Mouse (Mus musculus): ENCODE measurements around the gene Gm11733. TPM values are rescaled to one million over a fixed set of nuclear protein-coding genes. Genes with fewer than 3 reads are reported as not detected.

Gm11733 gene
- polyA plus RNA-seq, 1 experiment from 2014 or later = 0.13 TPM

- Histone ChIP-seq H3K4me3 (ENCODE audit: low read depth, low read length) (no peak overlapping the region), H3K27ac (ENCODE audit: low read depth, low read length) (no peak overlapping the region), H3K36me3 (ENCODE audit: control insufficient read depth, insufficient read depth, low read length) (no peaks in the 10 kb centered on the region), H3K27me3 (ENCODE audit: control insufficient read depth, insufficient read depth, low read length) (0 out of 2 replicates have a peak, but pooled peaks cover 3% of the 10 kb centered on the region), H3K9ac (ENCODE audit: low read depth, low read length) (no peak overlapping the region), H3K4me1 (ENCODE audit: control insufficient read depth, insufficient read depth, low read length) (no peaks in the 10 kb centered on the region), H3K4me2 (no peak overlapping the region), H3K9me3 (replicated peaks; ENCODE audit: control insufficient read depth, low read length) (no peaks in the 10 kb centered on the region)
- 80% methylated on average over 10 of the region's 10 CpGs for WGBS (ENCODE audit: insufficient replicate concordance)
- no peak for ATAC-seq (replicated peaks; ENCODE audit: insufficient number of reproducible peaks, low FRiP score, low TSS enrichment)
These were observed 31.7 kb downstream of the Gm11733 start for GRCm38 (mm10) chr11:117515718-117516421.

- Histone ChIP-seq H3K27ac (ENCODE audit: low read depth, low read length) (no peak overlapping the region), H3K4me2 (no peak overlapping the region), H3K4me3 (ENCODE audit: low read depth, low read length) (no peak overlapping the region), H3K27me3 (ENCODE audit: control insufficient read depth, insufficient read depth, low read length) (0 out of 2 replicates have a peak, but pooled peaks cover 3% of the 10 kb centered on the region), H3K9ac (ENCODE audit: low read depth, low read length) (no peak overlapping the region), H3K9me3 (replicated peaks; ENCODE audit: control insufficient read depth, low read length) (no peaks in the 10 kb centered on the region), H3K36me3 (ENCODE audit: control insufficient read depth, insufficient read depth, low read length) (no peaks in the 10 kb centered on the region), H3K4me1 (ENCODE audit: control insufficient read depth, insufficient read depth, low read length) (no peaks in the 10 kb centered on the region)
- WGBS (ENCODE audit: insufficient replicate concordance) = 74% methylated on average over 3 of the region's 3 CpGs
- no peak for ATAC-seq (replicated peaks; ENCODE audit: insufficient number of reproducible peaks, low FRiP score, low TSS enrichment)
These were observed 32.2 kb downstream of the Gm11733 start for GRCm38 (mm10) chr11:117516422-117516796.

GRCm38 (mm10) chr11:117521906-117522780, 38.0 kb downstream of the Gm11733 start:
- H3K4me3 ChIP-seq (ENCODE audit: low read depth, low read length) = no peak overlapping the region
- no peak overlapping the region for H3K4me2 ChIP-seq
- 60% methylated on average over 13 of the region's 13 CpGs for WGBS (ENCODE audit: insufficient replicate concordance)
- no peak for ATAC-seq (replicated peaks; ENCODE audit: insufficient number of reproducible peaks, low FRiP score, low TSS enrichment)
- peaks cover 3% of the 10 kb centered on the region; the same call in 1 of the 2 replicates for H3K4me1 ChIP-seq (ENCODE audit: control insufficient read depth, insufficient read depth, low read length)
- no peaks in the 10 kb centered on the region for H3K36me3 ChIP-seq (ENCODE audit: control insufficient read depth, insufficient read depth, low read length)
- 0 out of 2 replicates have a peak, but pooled peaks cover 6% of the 10 kb centered on the region for H3K27me3 ChIP-seq (ENCODE audit: control insufficient read depth, insufficient read depth, low read length)
- H3K9ac ChIP-seq (ENCODE audit: low read depth, low read length) = no peak overlapping the region
- H3K9me3 ChIP-seq (replicated peaks; ENCODE audit: control insufficient read depth, low read length) = no peaks in the 10 kb centered on the region
- no peak overlapping the region for H3K27ac ChIP-seq (ENCODE audit: low read depth, low read length)

GRCm38 (mm10) chr11:117522879-117523519, 38.8 kb downstream of the Gm11733 start:
- H3K27ac ChIP-seq (ENCODE audit: low read depth, low read length) = no peak overlapping the region
- no peak overlapping the region for H3K9ac ChIP-seq (ENCODE audit: low read depth, low read length)
- H3K4me1 ChIP-seq (ENCODE audit: control insufficient read depth, insufficient read depth, low read length) = peaks cover 3% of the 10 kb centered on the region; the same call in 1 of the 2 replicates
- WGBS (ENCODE audit: insufficient replicate concordance) = 57% methylated on average over 16 of the region's 16 CpGs
- H3K36me3 ChIP-seq (ENCODE audit: control insufficient read depth, insufficient read depth, low read length) = no peaks in the 10 kb centered on the region
- no peak overlapping the region for H3K4me2 ChIP-seq
- no peak for ATAC-seq (replicated peaks; ENCODE audit: insufficient number of reproducible peaks, low FRiP score, low TSS enrichment)
- H3K4me3 ChIP-seq (ENCODE audit: low read depth, low read length) = no peak overlapping the region
- no peaks in the 10 kb centered on the region for H3K9me3 ChIP-seq (replicated peaks; ENCODE audit: control insufficient read depth, low read length)
- 0 out of 2 replicates have a peak, but pooled peaks cover 6% of the 10 kb centered on the region for H3K27me3 ChIP-seq (ENCODE audit: control insufficient read depth, insufficient read depth, low read length)

- no peak for ATAC-seq (replicated peaks; ENCODE audit: insufficient number of reproducible peaks, low FRiP score, low TSS enrichment)
- H3K27me3 ChIP-seq (ENCODE audit: control insufficient read depth, insufficient read depth, low read length) = 0 out of 2 replicates have a peak, but pooled peaks cover 4% of the 10 kb centered on the region
- WGBS (ENCODE audit: insufficient replicate concordance) = 22% methylated on average over 18 of the region's 18 CpGs
These were observed 41.6 kb downstream of the Gm11733 start for GRCm38 (mm10) chr11:117525606-117526349.

GRCm38 (mm10) chr11:117532374-117532773, 48.2 kb downstream of the Gm11733 start:
- WGBS (ENCODE audit: insufficient replicate concordance) = 64% methylated on average over 10 of the region's 10 CpGs
- H3K4me1 ChIP-seq (ENCODE audit: control insufficient read depth, insufficient read depth, low read length) = no peaks in the 10 kb centered on the region
- H3K9me3 ChIP-seq (replicated peaks; ENCODE audit: control insufficient read depth, low read length) = no peaks in the 10 kb centered on the region
- ATAC-seq (replicated peaks; ENCODE audit: insufficient number of reproducible peaks, low FRiP score, low TSS enrichment) = no peak
- H3K4me3 ChIP-seq (ENCODE audit: low read depth, low read length) = no peak overlapping the region
- H3K4me2 ChIP-seq = no peak overlapping the region
- H3K27ac ChIP-seq (ENCODE audit: low read depth, low read length) = no peak overlapping the region
- no peak overlapping the region for H3K9ac ChIP-seq (ENCODE audit: low read depth, low read length)
- no peaks in the 10 kb centered on the region for H3K36me3 ChIP-seq (ENCODE audit: control insufficient read depth, insufficient read depth, low read length)
- no peaks in the 10 kb centered on the region for H3K27me3 ChIP-seq (ENCODE audit: control insufficient read depth, insufficient read depth, low read length)

More at GRCm38 (mm10) chr11:117525606-117526349, 41.6 kb downstream of the Gm11733 start:
- no peaks in the 10 kb centered on the region for H3K36me3 ChIP-seq (ENCODE audit: control insufficient read depth, insufficient read depth, low read length)
- no peak overlapping the region; the same call in 1 of the 2 replicates for H3K4me2 ChIP-seq
- H3K9me3 ChIP-seq (replicated peaks; ENCODE audit: control insufficient read depth, low read length) = no peaks in the 10 kb centered on the region
- no peak overlapping the region for H3K4me3 ChIP-seq (ENCODE audit: low read depth, low read length)
- peaks cover 3% of the 10 kb centered on the region; the same call in 1 of the 2 replicates for H3K4me1 ChIP-seq (ENCODE audit: control insufficient read depth, insufficient read depth, low read length)
- 0 out of 2 replicates have a peak overlapping the region, but pooled peaks have one; percentile 34 for H3K9ac ChIP-seq (ENCODE audit: low read depth, low read length)
- H3K27ac ChIP-seq (ENCODE audit: low read depth, low read length) = no peak overlapping the region

- WGBS (ENCODE audit: insufficient replicate concordance) = 62% methylated on average over 10 of the region's 10 CpGs
- Histone ChIP-seq H3K36me3 (ENCODE audit: control insufficient read depth, insufficient read depth, low read length) (no peaks in the 10 kb centered on the region), H3K27ac (ENCODE audit: low read depth, low read length) (no peak overlapping the region), H3K9ac (ENCODE audit: low read depth, low read length) (no peak overlapping the region), H3K9me3 (replicated peaks; ENCODE audit: control insufficient read depth, low read length) (no peaks in the 10 kb centered on the region), H3K4me3 (ENCODE audit: low read depth, low read length) (no peak overlapping the region), H3K27me3 (ENCODE audit: control insufficient read depth, insufficient read depth, low read length) (no peaks in the 10 kb centered on the region), H3K4me2 (no peak overlapping the region), H3K4me1 (ENCODE audit: control insufficient read depth, insufficient read depth, low read length) (no peaks in the 10 kb centered on the region)
- ATAC-seq (replicated peaks; ENCODE audit: insufficient number of reproducible peaks, low FRiP score, low TSS enrichment) = no peak
These were observed 50.7 kb downstream of the Gm11733 start for GRCm38 (mm10) chr11:117534912-117535311.

Measured in heart, embryonic 11.5 days (tissue).